ENCODE assay signal across 8 mouse cellular contexts in genomic region chr6:34709946-34710682, GRCm38 (mm10).
DNase-seq lines count a peak whose midpoint lies in the region; ATAC-seq and TF ChIP-seq lines count a peak whose summit lies in the region.

No protein-coding gene starts in this region.

- WGBS in kidney, postnatal 0 days: 23% methylated on average over 14 of the region's 14 CpGs
- WGBS in hindbrain, postnatal 0 days: 13% methylated on average over 14 of the region's 14 CpGs

- intact Hi-C loops in left cerebral cortex, postnatal 10 days (cut with DNase I): no loop called here

- no peak for DNase-seq in kidney, postnatal 0 days (ENCODE audit: low spot score)
- no peak for DNase-seq in kidney, adult 11 months
- peak; percentile 60 for DNase-seq in embryo, embryonic 10 days (ENCODE audit: low spot score)
- peak; percentile 36 for DNase-seq in hindbrain, postnatal 0 days (ENCODE audit: low spot score)
- DNase-seq in left cerebral cortex, adult 11 months (ENCODE audit: low spot score): no peak
- no peak for DNase-seq in left cerebral cortex, postnatal 10 days (ENCODE audit: extremely low spot score in 1 of 2, low spot score in 2 of 2)

- H3K4me2 ChIP-seq in kidney, postnatal 0 days (ENCODE audit: low read length): peak overlapping the region; percentile 63
- peak overlapping the region; percentile 75 for H3K4me2 ChIP-seq in hindbrain, postnatal 0 days (ENCODE audit: low read depth, low read length)
- H3K4me2 ChIP-seq in myocyte (ENCODE audit: low read depth): peak overlapping the region; percentile 79

- TF ChIP-seq POLR2A in myocyte (IDR thresholded peaks at IDR 0.05; ENCODE audit: insufficient read length, low read depth): no peak

- H3K4me3 ChIP-seq in kidney, postnatal 0 days (replicated peaks; ENCODE audit: low read depth, low read length): peak overlapping the region; percentile 38
- peak overlapping the region; percentile 51 for H3K4me3 ChIP-seq in hindbrain, postnatal 0 days (ENCODE audit: low read length)
- peak overlapping the region; percentile 93 for H3K4me3 ChIP-seq in myocyte

- H3K9me3 ChIP-seq in kidney, postnatal 0 days (replicated peaks; ENCODE audit: low read length): no peaks in the 10 kb centered on the region
- H3K9me3 ChIP-seq in hindbrain, postnatal 0 days (ENCODE audit: low read length): no peaks in the 10 kb centered on the region

- H3K9ac ChIP-seq in kidney, postnatal 0 days (ENCODE audit: low read depth, low read length): peak overlapping the region; percentile 57; the same call in 1 of the 2 replicates
- peak overlapping the region; percentile 65 for H3K9ac ChIP-seq in hindbrain, postnatal 0 days (replicated peaks; ENCODE audit: low read length)

- H3ac ChIP-seq in myocyte (ENCODE audit: control insufficient read depth, insufficient read length): peak overlapping the region; percentile 3

- no peaks in the 10 kb centered on the region for H3K36me3 ChIP-seq in kidney, postnatal 0 days (ENCODE audit: insufficient read depth, low read length)
- H3K36me3 ChIP-seq in hindbrain, postnatal 0 days (ENCODE audit: insufficient read depth, low read length): no peaks in the 10 kb centered on the region
- H3K36me3 ChIP-seq in myocyte (ENCODE audit: control insufficient read depth, insufficient read depth): peaks cover 12% of the 10 kb centered on the region

- H3K79me2 ChIP-seq in myocyte (ENCODE audit: control insufficient read depth, insufficient read depth): peaks cover 71% of the 10 kb centered on the region

- ATAC-seq in kidney, postnatal 0 days (replicated peaks; ENCODE audit: low FRiP score, low read depth): no peak
- no peak for ATAC-seq in hindbrain, postnatal 0 days
- ATAC-seq in CD4-positive, CD25-positive, alpha-beta regulatory T cell, adult 4 months: no peak

- peak overlapping the region; percentile 31; the same call in 1 of the 2 replicates for H3K27ac ChIP-seq in kidney, postnatal 0 days
- peak overlapping the region; percentile 76 for H3K27ac ChIP-seq in hindbrain, postnatal 0 days

- no peaks in the 10 kb centered on the region for H3K27me3 ChIP-seq in kidney, postnatal 0 days (ENCODE audit: insufficient read depth, low read length)
- no peaks in the 10 kb centered on the region for H3K27me3 ChIP-seq in hindbrain, postnatal 0 days (ENCODE audit: insufficient read depth, low read length)
- no peaks in the 10 kb centered on the region for H3K27me3 ChIP-seq in myocyte (ENCODE audit: control insufficient read depth, insufficient read depth, insufficient read length)

- TF ChIP-seq CTCF in kidney, postnatal 0 days (IDR thresholded peaks at IDR 0.05; ENCODE audit: low read depth): no peak
- TF ChIP-seq CTCF in hindbrain, postnatal 0 days (IDR thresholded peaks at IDR 0.05; ENCODE audit: low read depth): no peak

- H3K4me1 ChIP-seq in kidney, postnatal 0 days (replicated peaks; ENCODE audit: insufficient read depth, low read length): peaks cover 14% of the 10 kb centered on the region; the same call in 1 of the 2 replicates
- H3K4me1 ChIP-seq in hindbrain, postnatal 0 days (ENCODE audit: insufficient read depth, low read length): peaks cover 15% of the 10 kb centered on the region

TF ChIP-seq in myocyte, 11 proteins besides CTCF, POLR2A, EP300 and RAD21:
- 0 out of 2 replicates have a peak, but pooled peaks have one; percentile 34 for TF ChIP-seq CEBPB (IDR thresholded peaks at IDR 0.05; ENCODE audit: insufficient read depth, poor library complexity, severe bottlenecking)
- no peak for TF ChIP-seq E2F4 (IDR thresholded peaks at IDR 0.05; ENCODE audit: insufficient read depth)
TF ChIP-seq in myocyte: peak in this region for 1.

Comparison
In these comparisons a context has a peak if more than half of its experiments do, and no peak if none do; other contexts are left out.
1. DNase-seq: peak in embryo, embryonic 10 days (single experiment) and hindbrain, postnatal 0 days (single experiment); none in kidney, postnatal 0 days (single experiment), kidney, adult 11 months (single experiment), left cerebral cortex, adult 11 months (single experiment) and left cerebral cortex, postnatal 10 days (0 of 2).
2. H3K4me3 ChIP-seq: peak in every context shown above with its lines; median percentile 93 in myocyte; 51 in hindbrain, postnatal 0 days; 38 in kidney, postnatal 0 days.
3. Peak in every context shown above with its lines, with median percentiles within 50 percentile points of each other: H3K4me2 ChIP-seq.